Mouse (Mus musculus) embryonic fibroblast, embryonic 13.5 days (primary cell): Measurements from ENCODE around the gene Zswim3.

Experiments
- CTCF ChIP-seq: IDR thresholded peaks from 2 replicates; pipeline ENCODE4 v1.5.1; 2011; ENCODE audit warnings: mild to moderate bottlenecking, control low read depth, low read length, moderate library complexity, borderline replicate concordance; ENCODE audit not compliant: insufficient read depth
- POLR2A ChIP-seq: IDR thresholded peaks from 2 replicates; pipeline ENCODE4 v1.6.1; 2011; ENCODE audit warnings: low read depth, mild to moderate bottlenecking, control low read depth, low read length, moderate library complexity

DNA sequence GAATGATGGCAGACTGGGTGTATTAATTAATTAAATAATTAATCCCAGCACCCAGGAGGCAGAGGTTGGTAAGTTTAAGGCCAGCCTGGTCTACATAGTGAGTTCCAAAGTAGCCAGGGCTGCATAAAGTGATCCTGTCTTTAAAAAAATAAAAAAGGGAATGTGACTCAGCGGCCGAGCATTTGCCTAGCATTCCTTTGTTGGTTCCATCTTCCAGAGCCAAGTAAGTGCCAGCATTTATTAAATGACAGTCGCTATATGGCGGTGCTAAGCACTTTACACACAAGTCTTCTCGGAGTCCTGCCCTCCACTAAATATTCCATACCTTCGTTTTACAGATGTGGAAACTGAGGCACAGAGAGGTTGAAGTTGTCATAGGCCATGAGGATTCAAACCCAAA, 28.8 kb upstream of the Zswim3 start:
- TF ChIP-seq CTCF (no peak), POLR2A (no peak)
